Mouse (Mus musculus) left cerebral cortex, postnatal 14 days (tissue): ENCODE results near the gene 4930550L24Rik. TPM values are rescaled to one million over a fixed set of nuclear protein-coding genes. Genes with fewer than 3 reads are reported as not detected.
A peak's percentile ranks its signal among the peaks of the same experiment; 100 is the strongest.

Experiments
- DNase-seq, 2 experiments: peaks; one replicate each; pipeline ENCODE4 v3.0.0; 2021 to 2022; ENCODE audit warnings: low spot score in 2 of 2, mixed read lengths in 1 of 2
- intact Hi-C: fragments of 180-260 bp; cut with DNase I; formaldehyde crosslinking; loops from one replicate; pipeline ENCODE4 v1.15.1; 2025
- long read RNA-seq, 2 experiments: library from polyadenylated mRNA; stranded (forward); transcript quantifications; one replicate each; pipeline ENCODE4 v2.0.0; 2021
- total RNA-seq, 2 experiments: library from RNA; stranded (reverse); gene quantifications; 2 replicates each; pipeline ENCODE4 v1.2.3; 2021

Gene 4930550L24Rik
- not detected for total RNA-seq
- long read RNA-seq, experiment 1, result 0 reads
- long read RNA-seq, experiment 2, result 0 reads

DNA sequence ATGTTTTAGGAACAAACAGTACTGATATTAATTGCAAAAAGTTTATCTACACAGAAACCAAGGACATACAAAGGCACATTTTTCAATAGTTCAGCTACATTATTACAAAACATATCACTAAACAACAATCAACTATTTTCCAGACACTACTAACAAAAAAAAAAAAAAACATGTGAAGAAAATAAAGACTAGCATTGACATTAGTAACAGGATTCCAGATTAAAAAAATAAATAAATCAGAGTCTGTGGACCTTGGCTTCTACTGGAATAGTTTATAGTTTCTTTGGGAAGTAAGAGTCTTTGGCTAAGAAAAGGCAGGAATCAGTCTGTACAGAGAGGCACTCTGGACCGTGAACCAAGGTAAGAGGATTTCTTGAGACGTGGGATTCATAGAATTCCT lies at the start of gene 4930550L24Rik:
Gene 4930550L24Rik, plus strand, starts transcription at position 301 of the 400 bp plus-strand sequence.
- intact Hi-C loops, result no loop called here
- DNase-seq, result no peak

DNA sequence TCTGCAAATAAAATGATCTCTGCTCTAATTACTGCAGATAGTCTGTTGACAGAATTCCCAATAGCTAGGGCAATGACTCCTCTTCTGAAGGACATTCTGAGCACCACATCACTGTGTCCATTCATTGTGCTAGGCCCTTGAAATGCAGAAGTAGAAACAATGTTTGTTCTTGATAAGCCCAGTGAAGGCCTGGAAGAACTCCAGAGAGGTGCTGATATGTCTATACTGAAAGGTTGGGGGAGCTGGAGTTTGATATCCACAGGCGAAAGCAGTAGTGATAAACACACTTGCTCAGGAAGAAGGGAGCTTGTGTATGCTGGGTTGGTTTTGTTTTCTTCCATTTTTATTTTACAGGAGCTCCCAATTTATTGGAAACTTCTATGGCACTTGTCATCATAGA lies 8.4 kb upstream of the 4930550L24Rik start:
- intact Hi-C loops, result no loop called here
- DNase-seq, result no peak

DNA sequence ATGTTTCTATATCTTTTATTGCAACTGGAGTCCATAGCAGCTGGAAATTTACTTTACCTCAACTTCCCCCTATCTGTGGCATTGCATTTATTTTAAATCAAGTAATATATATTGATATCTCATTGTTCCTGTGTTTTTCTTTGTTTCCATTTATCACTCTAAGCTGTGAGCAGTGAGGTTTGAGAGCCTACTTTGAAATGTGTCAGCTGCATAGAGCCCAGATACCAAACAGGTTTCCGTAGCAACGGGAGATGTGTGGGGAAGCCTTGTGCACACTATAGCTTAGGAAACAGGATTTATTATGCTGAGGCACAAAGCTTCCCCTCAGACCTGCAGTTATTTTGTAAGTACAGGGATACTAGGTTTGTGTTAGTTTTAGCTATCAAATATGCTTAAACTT lies 58.8 kb downstream of the 4930550L24Rik start:
- intact Hi-C loops, result no loop called here
- DNase-seq, result peak; percentile 3 to 4
